Comparison of ENCODE assay signal across 22 mouse cellular contexts in genomic region chr1:35809341-35809740, GRCm38 (mm10).
A peak's percentile ranks its signal among the peaks of the same experiment; 100 is the strongest.
DNase-seq lines count a peak whose midpoint lies in the region; ATAC-seq lines count a peak whose summit lies in the region.
"Had no signal": no experiment of that assay in that cellular context is flagged by ENCODE, and none has a peak within 500 bp of the region (broad histone marks: within the 10 kb centered on the region; RNA-seq: fewer than 3 reads in every experiment).

No protein-coding gene starts in this region.

- H3K9me3 ChIP-seq in heart, embryonic 16.5 days (replicated peaks; ENCODE audit: control insufficient read depth, low read length) = no peaks in the 10 kb centered on the region
- H3K9me3 ChIP-seq in heart, embryonic 12.5 days (replicated peaks) = no peaks in the 10 kb centered on the region
- H3K9me3 ChIP-seq in midbrain, embryonic 10.5 days (replicated peaks) = no peaks in the 10 kb centered on the region
- H3K9me3 ChIP-seq in midbrain, embryonic 13.5 days = no peaks in the 10 kb centered on the region
- H3K9me3 ChIP-seq: embryonic facial prominence, embryonic 13.5 days; embryonic facial prominence, embryonic 15.5 days; forebrain, embryonic 10.5 days; forebrain, embryonic 12.5 days had no signal

- intact Hi-C loops in heart, postnatal 36 days (cut with DNase I) = no loop called here

- H3K4me2 ChIP-seq in heart, embryonic 16.5 days (ENCODE audit: low read depth, low read length) = no peak overlapping the region
- no peak overlapping the region for H3K4me2 ChIP-seq in heart, embryonic 12.5 days
- H3K4me2 ChIP-seq in midbrain, embryonic 13.5 days (replicated peaks) = no peak overlapping the region
- H3K4me2 ChIP-seq: embryonic facial prominence, embryonic 13.5 days; embryonic facial prominence, embryonic 15.5 days; forebrain, embryonic 12.5 days had no signal

- DNase-seq in heart, adult 11 months = peak; percentile 56
- DNase-seq in heart, postnatal 36 days = no peak
- DNase-seq in midbrain, embryonic 10.5 days (ENCODE audit: low spot score) = peak; percentile 5
- DNase-seq: adrenal gland, adult 2 months; adrenal gland, postnatal 10 days; adrenal gland, postnatal 25 days; cerebellum, adult 11 months; cerebellum, adult 18-20 months; cerebellum, adult 8-10 months; cerebellum, adult 9-11 months; cerebellum, postnatal 14 days; cerebellum, postnatal 36 days; embryo, embryonic 11 days had no signal

- no peak overlapping the region for H3K9ac ChIP-seq in heart, embryonic 16.5 days (ENCODE audit: low read length)
- H3K9ac ChIP-seq in heart, embryonic 12.5 days = no peak overlapping the region
- H3K9ac ChIP-seq in midbrain, embryonic 13.5 days (replicated peaks) = no peak overlapping the region
- H3K9ac ChIP-seq: embryonic facial prominence, embryonic 13.5 days; embryonic facial prominence, embryonic 15.5 days; forebrain, embryonic 12.5 days had no signal

- no peaks in the 10 kb centered on the region for H3K36me3 ChIP-seq in heart, embryonic 16.5 days (ENCODE audit: control insufficient read depth, insufficient read depth)
- H3K36me3 ChIP-seq in heart, embryonic 12.5 days = no peaks in the 10 kb centered on the region
- H3K36me3 ChIP-seq in midbrain, embryonic 10.5 days = no peaks in the 10 kb centered on the region
- no peaks in the 10 kb centered on the region for H3K36me3 ChIP-seq in midbrain, embryonic 13.5 days
- H3K36me3 ChIP-seq: embryonic facial prominence, embryonic 13.5 days; embryonic facial prominence, embryonic 15.5 days; forebrain, embryonic 10.5 days; forebrain, embryonic 12.5 days had no signal

- H3K27ac ChIP-seq in heart, embryonic 16.5 days (ENCODE audit: low read length) = no peak overlapping the region
- no peak overlapping the region for H3K27ac ChIP-seq in heart, embryonic 12.5 days (ENCODE audit: poor library complexity, severe bottlenecking)
- no peak overlapping the region for H3K27ac ChIP-seq in midbrain, embryonic 10.5 days (replicated peaks)
- no peak overlapping the region for H3K27ac ChIP-seq in midbrain, embryonic 13.5 days
- H3K27ac ChIP-seq: embryonic facial prominence, embryonic 13.5 days; embryonic facial prominence, embryonic 15.5 days; forebrain, embryonic 10.5 days; forebrain, embryonic 12.5 days had no signal

- H3K27me3 ChIP-seq in heart, embryonic 16.5 days (ENCODE audit: control insufficient read depth, insufficient read depth, low read length) = no peaks in the 10 kb centered on the region
- H3K27me3 ChIP-seq in heart, embryonic 12.5 days (replicated peaks) = no peaks in the 10 kb centered on the region
- no peaks in the 10 kb centered on the region for H3K27me3 ChIP-seq in midbrain, embryonic 10.5 days (ENCODE audit: low read depth, poor library complexity, severe bottlenecking)
- no peaks in the 10 kb centered on the region for H3K27me3 ChIP-seq in midbrain, embryonic 13.5 days
- H3K27me3 ChIP-seq: embryonic facial prominence, embryonic 13.5 days; embryonic facial prominence, embryonic 15.5 days; forebrain, embryonic 12.5 days had no signal

- 0 out of 2 replicates have a peak, but pooled peaks have one; percentile 37 for ATAC-seq in heart, embryonic 16.5 days (replicated peaks; ENCODE audit: extremely low read depth, insufficient read depth, low FRiP score)
- no peak for ATAC-seq in heart, embryonic 12.5 days (ENCODE audit: insufficient number of reproducible peaks, low FRiP score)
- ATAC-seq in midbrain, embryonic 13.5 days = no peak; the same call in 1 of the 2 replicates
- ATAC-seq: forebrain, embryonic 16.5 days had no signal

- H3K4me3 ChIP-seq in heart, embryonic 16.5 days (ENCODE audit: low read length) = no peak overlapping the region
- H3K4me3 ChIP-seq in heart, embryonic 12.5 days = no peak overlapping the region
- H3K4me3 ChIP-seq in midbrain, embryonic 10.5 days = no peak overlapping the region
- no peak overlapping the region for H3K4me3 ChIP-seq in midbrain, embryonic 13.5 days (replicated peaks)
- H3K4me3 ChIP-seq: embryonic facial prominence, embryonic 13.5 days; embryonic facial prominence, embryonic 15.5 days; erythroblast, embryonic 14.5 days; forebrain, embryonic 10.5 days; forebrain, embryonic 12.5 days had no signal

- 0 out of 2 replicates have a peak, but pooled peaks cover 2% of the 10 kb centered on the region for H3K4me1 ChIP-seq in heart, embryonic 16.5 days (ENCODE audit: control insufficient read depth, insufficient read depth, low read length)
- peaks cover 5% of the 10 kb centered on the region; the same call in 1 of the 2 replicates for H3K4me1 ChIP-seq in heart, embryonic 12.5 days (replicated peaks)
- H3K4me1 ChIP-seq in midbrain, embryonic 10.5 days = peaks cover 12% of the 10 kb centered on the region
- no peaks in the 10 kb centered on the region for H3K4me1 ChIP-seq in midbrain, embryonic 13.5 days (replicated peaks)

- 59% methylated on average over 1 of the region's 1 CpGs for WGBS in heart, embryonic 16.5 days
- WGBS in heart, embryonic 12.5 days = 54% methylated on average over 1 of the region's 1 CpGs
- 52% methylated on average over 1 of the region's 1 CpGs for WGBS in midbrain, embryonic 10.5 days
- 50% methylated on average over 1 of the region's 1 CpGs for WGBS in midbrain, embryonic 13.5 days

Comparison
In these comparisons a context has a peak if more than half of its experiments do, and no peak if none do; other contexts are left out.
1. DNase-seq: peak in heart, adult 11 months (single experiment) and midbrain, embryonic 10.5 days (single experiment); none in heart, postnatal 36 days (0 of 2).